Mouse (Mus musculus) MEL (cell line): Measurements from ENCODE around the gene Gipc3.

ENCODE experiments used
- CTCF ChIP-seq, 3 experiments: IDR thresholded peaks in 2 of 3; conservative IDR thresholded peaks in 1 of 3; 2 replicates each; pipeline ENCODE4 v1.5.1; 2011 to 2012; ENCODE audit warnings: low read length in 3 of 3, low read depth in 2 of 3, mild to moderate bottlenecking in 2 of 3, improper control_type of control experiment in 1 of 3, inconsistent platforms in 1 of 3, mixed read lengths in 1 of 3, moderate library complexity in 1 of 3; ENCODE audit not compliant: control insufficient read depth in 1 of 3, insufficient read depth in 1 of 3, poor library complexity in 1 of 3, severe bottlenecking in 1 of 3
- E2F4 ChIP-seq: IDR thresholded peaks from 2 replicates; pipeline ENCODE4 v1.6.1; 2011; ENCODE audit warnings: low read depth, low read length, improper control_type of control experiment, borderline replicate concordance
- EP300 ChIP-seq, 2 experiments: IDR thresholded peaks; 2 replicates each; pipeline ENCODE4 v1.6.1; 2011; ENCODE audit warnings: improper control_type of control experiment in 2 of 2, low read length in 2 of 2, low read depth in 1 of 2, mild to moderate bottlenecking in 1 of 2
- ETS1 ChIP-seq: IDR thresholded peaks from 2 replicates; pipeline ENCODE4 v1.6.1; 2012; ENCODE audit warnings: low read depth, mild to moderate bottlenecking, inconsistent platforms, low read length, improper control_type of control experiment, moderate library complexity
- JUND ChIP-seq: IDR thresholded peaks from 2 replicates; pipeline ENCODE4 v1.6.1; 2011; ENCODE audit warnings: low read depth, mild to moderate bottlenecking, improper control_type of control experiment, low read length
- MAX ChIP-seq: IDR thresholded peaks from 2 replicates; pipeline ENCODE4 v1.6.1; 2011; ENCODE audit warnings: low read length, improper control_type of control experiment
- POLR2A ChIP-seq, 2 experiments: IDR thresholded peaks; 2 replicates each; pipeline ENCODE4 v1.6.1; 2011 to 2012; ENCODE audit warnings: low read length in 2 of 2, mild to moderate bottlenecking in 2 of 2, control low read depth in 1 of 2, improper control_type of control experiment in 1 of 2, low read depth in 1 of 2, moderate library complexity in 1 of 2; ENCODE audit not compliant: control insufficient read depth in 1 of 2, insufficient read depth in 1 of 2, poor library complexity in 1 of 2
- POLR2AphosphoS5 ChIP-seq: IDR thresholded peaks from 2 replicates; pipeline ENCODE4 v1.6.1; 2012; ENCODE audit warnings: low read depth, borderline replicate concordance, mild to moderate bottlenecking, inconsistent platforms, low read length, moderate library complexity, mixed read lengths
- TCF12 ChIP-seq: IDR thresholded peaks from 2 replicates; pipeline ENCODE4 v1.6.1; 2014; ENCODE audit warnings: low read depth, mild to moderate bottlenecking, inconsistent platforms, low read length, improper control_type of control experiment, moderate library complexity
- USF1 ChIP-seq: IDR thresholded peaks from 2 replicates; pipeline ENCODE4 v1.6.1; 2014; ENCODE audit warnings: low read depth, mild to moderate bottlenecking, inconsistent platforms, low read length, improper control_type of control experiment, moderate library complexity
- ZKSCAN1 ChIP-seq: IDR thresholded peaks from 2 replicates; pipeline ENCODE4 v1.6.1; 2012; ENCODE audit warnings: low read depth, mild to moderate bottlenecking, inconsistent platforms, low read length, improper control_type of control experiment, moderate library complexity
- ZMIZ1 ChIP-seq: IDR thresholded peaks from 2 replicates; pipeline ENCODE4 v1.6.1; 2012; ENCODE audit warnings: low read depth, mild to moderate bottlenecking, inconsistent platforms, low read length, improper control_type of control experiment, moderate library complexity

DNA sequence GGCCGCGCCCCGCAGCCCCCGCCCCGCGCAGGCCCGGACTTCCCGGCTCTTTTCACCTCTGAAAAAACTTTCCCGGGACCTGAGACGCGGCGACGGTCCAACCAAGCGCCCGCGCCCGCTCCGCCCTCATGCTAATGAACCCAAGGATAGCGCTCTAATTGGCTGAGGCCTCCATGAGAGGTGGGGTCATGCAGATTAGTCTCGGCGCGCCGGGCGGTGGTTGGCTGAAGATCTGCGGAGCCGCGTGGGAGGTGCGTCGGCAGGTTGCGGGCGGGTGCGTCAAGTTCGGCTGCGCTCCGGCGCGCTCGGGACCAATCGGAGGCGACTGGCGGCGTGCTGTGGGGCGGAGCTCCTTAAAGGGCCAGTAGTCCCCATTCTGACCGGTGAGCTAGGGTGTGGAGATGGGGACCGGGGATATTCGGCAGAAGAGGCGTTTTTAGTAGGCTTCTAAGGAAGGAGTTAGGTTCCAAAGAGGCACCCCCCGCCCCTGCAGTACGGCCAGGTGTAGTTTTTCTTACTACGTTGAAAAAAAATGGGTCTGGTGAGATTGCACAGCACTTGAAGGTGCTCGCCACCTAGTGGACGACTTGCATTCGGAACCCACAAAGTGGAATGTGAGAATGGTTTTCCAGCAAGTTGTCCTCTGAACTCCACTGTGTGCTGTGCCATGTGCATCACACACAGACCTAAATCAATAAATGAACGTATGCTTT is 7.4 kb upstream of the Gipc3 start, which contains the start of gene Hmg20b:
- TF ChIP-seq ETS1 (peak; percentile 34; the same call in 1 of the 2 replicates), EP300 (IDR thresholded peaks at IDR 0.05; ENCODE audit: low read depth in 1 of 2, low read length in 2 of 2) (0 out of 4 replicates have a peak, but pooled peaks of 1 of the 2 experiments have one; percentile 3), CTCF (IDR thresholded peaks at IDR 0.05 in 2 of 3, conservative IDR thresholded peaks at IDR 0.05 in 1 of 3; ENCODE audit: control insufficient read depth in 1 of 3, insufficient read depth in 1 of 3, low read depth in 2 of 3, low read length in 3 of 3, poor library complexity in 1 of 3, severe bottlenecking in 1 of 3) (peak; percentile 71 to 81 (median 79)), POLR2A (IDR thresholded peaks at IDR 0.05; ENCODE audit: control insufficient read depth in 1 of 2, insufficient read depth in 1 of 2, low read depth in 1 of 2, low read length in 2 of 2, poor library complexity in 1 of 2) (peak; percentile 31 to 49; a peak in 2 of 4 replicates), POLR2AphosphoS5 (no peak), E2F4 (no peak), TCF12 (0 out of 2 replicates have a peak, but pooled peaks have one; percentile 4), JUND (no peak), MAX (peak; percentile 56; the same call in 1 of the 2 replicates), ZKSCAN1 (no peak), ZMIZ1 (0 out of 2 replicates have a peak, but pooled peaks have one; percentile 13), USF1 (peak; percentile 47)
